Mouse (Mus musculus) T-helper 1 cell (primary cell): ENCODE measurements at regions not wholly inside any gene's neighbourhood (a gene's known extent, or its start where the extent isn't known, plus 50 kb on each side); places are given as distances from the start of the nearest gene placed in this dataset.

Experiments used
- in situ Hi-C: fragments of 300-600 bp; cut with MboI, MseI; formaldehyde crosslinking; loops from one replicate; pipeline ENCODE4 v1.15.1; 2025; ENCODE audit warnings: high pct_unique_total_duplicates

GRCm38 (mm10) chr8:127908436-127908835 lies 450.0 kb upstream of the Nrp1 start:
- in situ Hi-C loops = no loop called here

GRCm38 (mm10) chr8:127909580-127909979 lies 448.8 kb upstream of the Nrp1 start:
- in situ Hi-C loops = no loop called here

GRCm38 (mm10) chr8:127914086-127914485 lies 444.3 kb upstream of the Nrp1 start:
- in situ Hi-C loops = no loop called here

GRCm38 (mm10) chr8:127914914-127915313 lies 443.5 kb upstream of the Nrp1 start:
- in situ Hi-C loops = no loop called here

- in situ Hi-C loops = no loop called here
These were observed 442.8 kb upstream of the Nrp1 start for GRCm38 (mm10) chr8:127915591-127916028.

- in situ Hi-C loops = no loop called here
These were observed 436.5 kb upstream of the Nrp1 start for GRCm38 (mm10) chr8:127921925-127922324.

- in situ Hi-C loops = no loop called here
These were observed 435.1 kb upstream of the Nrp1 start for GRCm38 (mm10) chr8:127923321-127923720.

- in situ Hi-C loops = no loop called here
These were observed 426.1 kb upstream of the Nrp1 start for GRCm38 (mm10) chr8:127932276-127932675.

GRCm38 (mm10) chr8:127936792-127937435 lies 421.5 kb upstream of the Nrp1 start:
- in situ Hi-C loops = no loop called here

- in situ Hi-C loops = no loop called here
These were observed 419.0 kb upstream of the Nrp1 start for GRCm38 (mm10) chr8:127939284-127939985.

- in situ Hi-C loops = no loop called here
These were observed 418.4 kb upstream of the Nrp1 start for GRCm38 (mm10) chr8:127939986-127940359.

- in situ Hi-C loops = no loop called here
These were observed 416.1 kb upstream of the Nrp1 start for GRCm38 (mm10) chr8:127942319-127942718.

GRCm38 (mm10) chr8:127944955-127945498 lies 413.4 kb upstream of the Nrp1 start:
- in situ Hi-C loops = no loop called here

- in situ Hi-C loops = no loop called here
These were observed 400.8 kb upstream of the Nrp1 start for GRCm38 (mm10) chr8:127957571-127957970.

GRCm38 (mm10) chr8:127958351-127959044 lies 399.9 kb upstream of the Nrp1 start:
- in situ Hi-C loops = no loop called here

- in situ Hi-C loops = no loop called here
These were observed 395.5 kb upstream of the Nrp1 start for GRCm38 (mm10) chr8:127962862-127963261.

GRCm38 (mm10) chr8:127963625-127964024 lies 394.8 kb upstream of the Nrp1 start:
- in situ Hi-C loops = no loop called here

GRCm38 (mm10) chr8:127964801-127965200 lies 393.6 kb upstream of the Nrp1 start:
- in situ Hi-C loops = no loop called here

GRCm38 (mm10) chr8:127965341-127965740 lies 393.1 kb upstream of the Nrp1 start:
- in situ Hi-C loops = no loop called here

- in situ Hi-C loops = no loop called here
These were observed 390.4 kb upstream of the Nrp1 start for GRCm38 (mm10) chr8:127968026-127968425.

GRCm38 (mm10) chr8:127973194-127973593 lies 385.2 kb upstream of the Nrp1 start:
- in situ Hi-C loops = no loop called here

GRCm38 (mm10) chr8:127977746-127978145 lies 380.7 kb upstream of the Nrp1 start:
- in situ Hi-C loops = no loop called here
